Mouse (Mus musculus): ENCODE data around the gene Mat2a.
"Not testable (repeated sequence)": the region's sequence is repeated elsewhere in the genome, so short reads cannot be mapped to it uniquely, and the experiment has no call there.

The Mat2a gene

GRCm38 (mm10) chr6:72454833-72455373, 15.5 kb upstream of the Mat2a start:
- DNase-seq (ENCODE audit: low spot score), result no peak

GRCm38 (mm10) chr6:72454072-72454746, 14.9 kb upstream of the Mat2a start:
- peak; percentile 32 for DNase-seq (ENCODE audit: low spot score)

GRCm38 (mm10) chr6:72453578-72453977, 14.2 kb upstream of the Mat2a start:
- DNase-seq (ENCODE audit: low spot score), result no peak

- no peak for DNase-seq (ENCODE audit: low spot score)
Observed at GRCm38 (mm10) chr6:72452329-72452728, 13.0 kb upstream of the Mat2a start.

- not testable (repeated sequence) for DNase-seq (ENCODE audit: low spot score)
Observed at GRCm38 (mm10) chr6:72451778-72452177, 12.4 kb upstream of the Mat2a start.

GRCm38 (mm10) chr6:72447487-72447886, 8.1 kb upstream of the Mat2a start:
- no peak for DNase-seq (ENCODE audit: low spot score)

- DNase-seq (ENCODE audit: low spot score), result no peak
Observed at GRCm38 (mm10) chr6:72445011-72445410, 5.7 kb upstream of the Mat2a start.

GRCm38 (mm10) chr6:72442921-72443604, 3.7 kb upstream of the Mat2a start:
- DNase-seq (ENCODE audit: low spot score), result no peak

- DNase-seq (ENCODE audit: low spot score), result peak; percentile 6
Observed at GRCm38 (mm10) chr6:72440186-72440990, 1.0 kb upstream of the Mat2a start.

- DNase-seq (ENCODE audit: low spot score), result peak; percentile 80
Observed at GRCm38 (mm10) chr6:72438862-72439354, 450 bp downstream of the Mat2a start.

- DNase-seq (ENCODE audit: low spot score), result no peak
Observed at GRCm38 (mm10) chr6:72438226-72438625, 1.1 kb downstream of the Mat2a start.

- DNase-seq (ENCODE audit: low spot score), result no peak
Observed at GRCm38 (mm10) chr6:72432153-72432552, 7.2 kb downstream of the Mat2a start.

GRCm38 (mm10) chr6:72430989-72431921, 8.1 kb downstream of the Mat2a start:
- no peak for DNase-seq (ENCODE audit: low spot score)

- DNase-seq (ENCODE audit: low spot score), result no peak
Observed at GRCm38 (mm10) chr6:72429061-72429842, 10.1 kb downstream of the Mat2a start.

GRCm38 (mm10) chr6:72428036-72428435, 11.3 kb downstream of the Mat2a start:
- DNase-seq (ENCODE audit: low spot score), result peak; percentile 58

GRCm38 (mm10) chr6:72425646-72426045, 13.7 kb downstream of the Mat2a start:
- no peak for DNase-seq (ENCODE audit: low spot score)

GRCm38 (mm10) chr6:72420901-72421300, 18.5 kb downstream of the Mat2a start:
- DNase-seq (ENCODE audit: low spot score), result no peak

- no peak for DNase-seq (ENCODE audit: low spot score)
Observed at GRCm38 (mm10) chr6:72419806-72420205, 19.6 kb downstream of the Mat2a start.

- no peak for DNase-seq (ENCODE audit: low spot score)
Observed at GRCm38 (mm10) chr6:72418279-72418678, 21.1 kb downstream of the Mat2a start.

Measured in spleen, adult 12 weeks (tissue).